Mouse (Mus musculus) liver, postnatal 0 days (tissue): Measurements from ENCODE around the gene Nufip2. TPM values are rescaled to one million over a fixed set of nuclear protein-coding genes. Genes with fewer than 3 reads are reported as not detected.

Source experiments
- ATAC-seq: fragments of 200-750 bp; cut with Nextera tagmentation; 2 replicates; pipeline ENCODE4 v1.8.0; 2017; ENCODE audit warnings: mild to moderate bottlenecking, moderate library complexity
- DNase-seq: peaks from one replicate; pipeline ENCODE4 v3.0.0-alpha.2; 2016
- H3K27ac ChIP-seq: fragments of 300-500 bp; sonication (generic); 2 replicates; pipeline ENCODE4 v1.5.1; 2014; ENCODE audit warnings: antibody characterized with exemption, moderate library complexity, mild to moderate bottlenecking, low read depth
- H3K27me3 ChIP-seq: fragments of 300-500 bp; sonication (generic); 2 replicates; pipeline ENCODE4 v1.6.1; 2014; ENCODE audit warnings: low read length, control low read depth, mixed read lengths; ENCODE audit not compliant: insufficient read depth
- H3K36me3 ChIP-seq: fragments of 300-500 bp; sonication (generic); replicated peaks from 2 replicates; pipeline ENCODE4 v1.6.1; 2014; ENCODE audit warnings: mild to moderate bottlenecking, control low read depth, low read length, moderate library complexity, mixed read lengths; ENCODE audit not compliant: insufficient read depth
- H3K4me1 ChIP-seq: fragments of 300-500 bp; sonication (generic); 2 replicates; pipeline ENCODE4 v1.6.1; 2014; ENCODE audit warnings: antibody characterized with exemption, mild to moderate bottlenecking, control low read depth; ENCODE audit not compliant: insufficient read depth
- H3K4me2 ChIP-seq: fragments of 300-500 bp; sonication (generic); 2 replicates; pipeline ENCODE4 v1.6.1; 2014; ENCODE audit warnings: low read depth, mild to moderate bottlenecking, low read length, moderate library complexity, mixed read lengths
- H3K4me3 ChIP-seq: fragments of 300-500 bp; sonication (generic); 2 replicates; pipeline ENCODE4 v1.5.1; 2014; ENCODE audit warnings: low read depth, low read length
- H3K9ac ChIP-seq: fragments of 300-500 bp; sonication (generic); replicated peaks from 2 replicates; pipeline ENCODE4 v1.6.1; 2014; ENCODE audit warnings: mild to moderate bottlenecking, moderate library complexity
- H3K9me3 ChIP-seq: fragments of 300-500 bp; sonication (generic); 2 replicates; pipeline ENCODE4 v1.6.1; 2016; ENCODE audit warnings: mild to moderate bottlenecking, control low read depth, low read length, mixed read lengths
- CTCF ChIP-seq: sonication (generic); IDR thresholded peaks from 2 replicates; pipeline ENCODE4 v1.5.1; 2016; ENCODE audit warnings: antibody characterized with exemption, low read depth
- EP300 ChIP-seq: IDR thresholded peaks from 2 replicates; pipeline ENCODE4 v1.6.1; 2016; ENCODE audit warnings: antibody characterized with exemption, low read depth, mild to moderate bottlenecking
- WGBS: fragments of 180-500 bp; shearing (Covaris S2); extraction: QIAGEN DNeasy Blood & Tissue Kit; methylation state at CpG from one replicate; pipeline ENCODE4 v1.1.7; 2014; ENCODE audit not compliant: insufficient replicate concordance; 5-methylcytosine and 5-hydroxymethylcytosine counted together
- polyA plus RNA-seq: library from polyadenylated mRNA; unstranded; fragments of >200 nt; fragmentation: Nextera tagmentation; extraction: Ambion mirVana; gene quantifications from 2 replicates; pipeline ENCODE4 v1.2.1, GENCODE M21; 2015

Nufip2 gene
- polyA plus RNA-seq, 1 experiment from 2014 or later: 2.0 TPM

- DNase-seq (no peak), ATAC-seq (no peak)
- Histone ChIP-seq H3K4me2 (no peak overlapping the region), H3K27me3 (no peaks in the 10 kb centered on the region), H3K4me3 (no peak overlapping the region), H3K4me1 (peaks cover 6% of the 10 kb centered on the region), H3K27ac (no peak overlapping the region), H3K9ac (no peak overlapping the region), H3K9me3 (no peaks in the 10 kb centered on the region), H3K36me3 (peaks cover 36% of the 10 kb centered on the region)
- no peak for TF ChIP-seq EP300
- no peak for TF ChIP-seq CTCF
- WGBS: 38% methylated on average over 2 of the region's 2 CpGs
Measured at GRCm38 (mm10) chr11:77697232-77697631, 11.3 kb downstream of the Nufip2 start.

- DNase-seq (no peak), ATAC-seq (no peak)
- Histone ChIP-seq H3K4me1 (no peaks in the 10 kb centered on the region), H3K4me2 (no peak overlapping the region), H3K36me3 (peaks cover 32% of the 10 kb centered on the region), H3K27me3 (no peaks in the 10 kb centered on the region), H3K9ac (no peak overlapping the region), H3K4me3 (no peak overlapping the region), H3K9me3 (no peaks in the 10 kb centered on the region), H3K27ac (no peak overlapping the region)
- WGBS: 68% methylated on average over 3 of the region's 3 CpGs
- TF ChIP-seq EP300: no peak
- no peak for TF ChIP-seq CTCF
Measured at GRCm38 (mm10) chr11:77705920-77706319, 20.0 kb downstream of the Nufip2 start.

GRCm38 (mm10) chr11:77709039-77709438, 23.1 kb downstream of the Nufip2 start:
- ATAC-seq (no peak), DNase-seq (no peak)
- TF ChIP-seq EP300 (no peak), CTCF (no peak)
- Histone ChIP-seq H3K36me3 (peaks cover 38% of the 10 kb centered on the region), H3K27ac (no peak overlapping the region), H3K27me3 (no peaks in the 10 kb centered on the region), H3K4me3 (no peak overlapping the region), H3K4me1 (no peaks in the 10 kb centered on the region), H3K4me2 (no peak overlapping the region), H3K9ac (no peak overlapping the region), H3K9me3 (no peaks in the 10 kb centered on the region)
- 76% methylated on average over 3 of the region's 3 CpGs for WGBS

GRCm38 (mm10) chr11:77713736-77714135, 27.8 kb downstream of the Nufip2 start:
- H3K27ac ChIP-seq: no peak overlapping the region
- H3K4me1 ChIP-seq: no peaks in the 10 kb centered on the region
- no peak overlapping the region for H3K4me2 ChIP-seq
- ATAC-seq: no peak
- H3K27me3 ChIP-seq: no peaks in the 10 kb centered on the region
- no peak overlapping the region for H3K4me3 ChIP-seq
- H3K9me3 ChIP-seq: no peaks in the 10 kb centered on the region
- no peak for TF ChIP-seq CTCF
- no peak for TF ChIP-seq EP300
- no peak overlapping the region for H3K9ac ChIP-seq
- WGBS: 91% methylated on average over 3 of the region's 3 CpGs
- DNase-seq: no peak
- H3K36me3 ChIP-seq: peaks cover 25% of the 10 kb centered on the region

- Histone ChIP-seq H3K36me3 (peaks cover under 1% of the 10 kb centered on the region; the same call in 1 of the 2 replicates), H3K9me3 (no peaks in the 10 kb centered on the region), H3K4me1 (no peaks in the 10 kb centered on the region), H3K27me3 (no peaks in the 10 kb centered on the region), H3K9ac (no peak overlapping the region), H3K4me3 (no peak overlapping the region), H3K4me2 (no peak overlapping the region), H3K27ac (no peak overlapping the region)
- no peak for ATAC-seq
- WGBS: 90% methylated on average over 2 of the region's 2 CpGs
- no peak for DNase-seq
- no peak for TF ChIP-seq CTCF
- no peak for TF ChIP-seq EP300
Measured at GRCm38 (mm10) chr11:77719055-77719454, 33.1 kb downstream of the Nufip2 start.

GRCm38 (mm10) chr11:77721389-77721788, 35.4 kb downstream of the Nufip2 start:
- WGBS: 86% methylated on average over 4 of the region's 4 CpGs
- no peak for DNase-seq
- TF ChIP-seq CTCF: peak; percentile 37
- TF ChIP-seq EP300: no peak
- H3K4me2 ChIP-seq: no peak overlapping the region
- no peaks in the 10 kb centered on the region for H3K4me1 ChIP-seq
- H3K27me3 ChIP-seq: no peaks in the 10 kb centered on the region
- no peak for ATAC-seq
- H3K27ac ChIP-seq: no peak overlapping the region
- H3K36me3 ChIP-seq: no peaks in the 10 kb centered on the region; the same call in 1 of the 2 replicates
- H3K4me3 ChIP-seq: no peak overlapping the region
- no peaks in the 10 kb centered on the region for H3K9me3 ChIP-seq
- no peak overlapping the region for H3K9ac ChIP-seq

GRCm38 (mm10) chr11:77724766-77725165, 38.8 kb downstream of the Nufip2 start:
- Histone ChIP-seq H3K4me1 (no peaks in the 10 kb centered on the region), H3K27ac (no peak overlapping the region), H3K36me3 (no peaks in the 10 kb centered on the region), H3K9ac (no peak overlapping the region), H3K9me3 (no peaks in the 10 kb centered on the region), H3K27me3 (no peaks in the 10 kb centered on the region), H3K4me2 (no peak overlapping the region), H3K4me3 (no peak overlapping the region)
- DNase-seq (no peak), ATAC-seq (no peak)
- 79% methylated on average over 7 of the region's 7 CpGs for WGBS
- TF ChIP-seq EP300 (no peak), CTCF (no peak)
